Mouse (Mus musculus): ENCODE measurements around the gene Bola2. TPM values are rescaled to one million over a fixed set of nuclear protein-coding genes. Genes with fewer than 3 reads are reported as not detected.
"Not testable (repeated sequence)": the region's sequence is repeated elsewhere in the genome, so short reads cannot be mapped to it uniquely, and the experiment has no call there.

The Bola2 gene
- polyA plus RNA-seq, 1 experiment from 2014 or later = 180 TPM

GRCm38 (mm10) chr7:126710266-126710665, 15.1 kb downstream of the Bola2 start:
- no peak overlapping the region for H3K4me2 ChIP-seq
- no peak overlapping the region for H3K9ac ChIP-seq (ENCODE audit: low read length)
- ATAC-seq (ENCODE audit: low FRiP score) (no peak), DNase-seq (ENCODE audit: low spot score, missing footprints) (no peak)
- peaks cover under 1% of the 10 kb centered on the region; the same call in 1 of the 2 replicates for H3K27me3 ChIP-seq (ENCODE audit: control insufficient read depth, insufficient read depth, low read length)
- H3K4me3 ChIP-seq (ENCODE audit: low read depth, low read length) = no peak overlapping the region
- no peaks in the 10 kb centered on the region for H3K36me3 ChIP-seq (ENCODE audit: control insufficient read depth, insufficient read depth, low read length)
- 86% methylated on average over 4 of the region's 4 CpGs for WGBS
- no peaks in the 10 kb centered on the region for H3K9me3 ChIP-seq (ENCODE audit: control insufficient read depth, low read length)
- 0 out of 2 replicates have a peak, but pooled peaks cover 1% of the 10 kb centered on the region for H3K4me1 ChIP-seq (ENCODE audit: control insufficient read depth, insufficient read depth, low read length)
- no peak overlapping the region for H3K27ac ChIP-seq (ENCODE audit: low read depth, low read length)

GRCm38 (mm10) chr7:126711910-126712309, 16.7 kb downstream of the Bola2 start:
- Histone ChIP-seq H3K27ac (ENCODE audit: low read depth, low read length) (no peak overlapping the region), H3K4me3 (ENCODE audit: low read depth, low read length) (no peak overlapping the region), H3K4me2 (no peak overlapping the region), H3K9me3 (ENCODE audit: control insufficient read depth, low read length) (no peaks in the 10 kb centered on the region), H3K9ac (ENCODE audit: low read length) (no peak overlapping the region), H3K4me1 (ENCODE audit: control insufficient read depth, insufficient read depth, low read length) (no peaks in the 10 kb centered on the region), H3K36me3 (ENCODE audit: control insufficient read depth, insufficient read depth, low read length) (no peaks in the 10 kb centered on the region), H3K27me3 (ENCODE audit: control insufficient read depth, insufficient read depth, low read length) (no peaks in the 10 kb centered on the region)
- 78% methylated on average over 3 of the region's 3 CpGs for WGBS
- ATAC-seq (ENCODE audit: low FRiP score) (no peak), DNase-seq (ENCODE audit: low spot score, missing footprints) (no peak)

GRCm38 (mm10) chr7:126715679-126716078, 20.5 kb downstream of the Bola2 start:
- Histone ChIP-seq H3K36me3 (ENCODE audit: control insufficient read depth, insufficient read depth, low read length) (no peaks in the 10 kb centered on the region), H3K4me3 (ENCODE audit: low read depth, low read length) (no peak overlapping the region), H3K27me3 (ENCODE audit: control insufficient read depth, insufficient read depth, low read length) (no peaks in the 10 kb centered on the region), H3K27ac (ENCODE audit: low read depth, low read length) (no peak overlapping the region), H3K4me1 (ENCODE audit: control insufficient read depth, insufficient read depth, low read length) (no peaks in the 10 kb centered on the region), H3K4me2 (no peak overlapping the region), H3K9me3 (ENCODE audit: control insufficient read depth, low read length) (no peaks in the 10 kb centered on the region), H3K9ac (ENCODE audit: low read length) (no peak overlapping the region)
- 85% methylated on average over 4 of the region's 4 CpGs for WGBS
- ATAC-seq (ENCODE audit: low FRiP score) (no peak), DNase-seq (ENCODE audit: low spot score, missing footprints) (no peak)

- H3K27me3 ChIP-seq (ENCODE audit: control insufficient read depth, insufficient read depth, low read length) = no peaks in the 10 kb centered on the region
- no peak overlapping the region for H3K4me3 ChIP-seq (ENCODE audit: low read depth, low read length)
- DNase-seq (ENCODE audit: low spot score, missing footprints) (no peak), ATAC-seq (ENCODE audit: low FRiP score) (no peak)
- no peak overlapping the region for H3K4me2 ChIP-seq
- no peak overlapping the region for H3K9ac ChIP-seq (ENCODE audit: low read length)
- no peaks in the 10 kb centered on the region for H3K36me3 ChIP-seq (ENCODE audit: control insufficient read depth, insufficient read depth, low read length)
- no peaks in the 10 kb centered on the region for H3K9me3 ChIP-seq (ENCODE audit: control insufficient read depth, low read length)
- H3K4me1 ChIP-seq (ENCODE audit: control insufficient read depth, insufficient read depth, low read length) = no peaks in the 10 kb centered on the region
- 88% methylated on average over 3 of the region's 3 CpGs for WGBS
- H3K27ac ChIP-seq (ENCODE audit: low read depth, low read length) = no peak overlapping the region
These were observed 22.4 kb downstream of the Bola2 start for GRCm38 (mm10) chr7:126717566-126717965.

GRCm38 (mm10) chr7:126718787-126719337, 23.7 kb downstream of the Bola2 start:
- no peaks in the 10 kb centered on the region for H3K36me3 ChIP-seq (ENCODE audit: control insufficient read depth, insufficient read depth, low read length)
- DNase-seq (ENCODE audit: low spot score, missing footprints) = no peak

GRCm38 (mm10) chr7:126721635-126722034, 26.4 kb downstream of the Bola2 start:
- DNase-seq (ENCODE audit: low spot score, missing footprints) = no peak
- Histone ChIP-seq H3K4me2 (no peak overlapping the region), H3K36me3 (ENCODE audit: control insufficient read depth, insufficient read depth, low read length) (no peaks in the 10 kb centered on the region), H3K27ac (ENCODE audit: low read depth, low read length) (no peak overlapping the region), H3K9ac (ENCODE audit: low read length) (no peak overlapping the region), H3K9me3 (ENCODE audit: control insufficient read depth, low read length) (no peaks in the 10 kb centered on the region), H3K27me3 (ENCODE audit: control insufficient read depth, insufficient read depth, low read length) (no peaks in the 10 kb centered on the region), H3K4me1 (ENCODE audit: control insufficient read depth, insufficient read depth, low read length) (no peaks in the 10 kb centered on the region), H3K4me3 (ENCODE audit: low read depth, low read length) (no peak overlapping the region)
- no peak for ATAC-seq (ENCODE audit: low FRiP score)
- WGBS = 92% methylated on average over 13 of the region's 13 CpGs

More at GRCm38 (mm10) chr7:126718787-126719337, 23.7 kb downstream of the Bola2 start:
- Histone ChIP-seq H3K4me1 (ENCODE audit: control insufficient read depth, insufficient read depth, low read length) (no peaks in the 10 kb centered on the region), H3K9ac (ENCODE audit: low read length) (no peak overlapping the region), H3K4me3 (ENCODE audit: low read depth, low read length) (no peak overlapping the region), H3K9me3 (ENCODE audit: control insufficient read depth, low read length) (no peaks in the 10 kb centered on the region), H3K27me3 (ENCODE audit: control insufficient read depth, insufficient read depth, low read length) (no peaks in the 10 kb centered on the region), H3K4me2 (no peak overlapping the region), H3K27ac (ENCODE audit: low read depth, low read length) (no peak overlapping the region)
- no peak for ATAC-seq (ENCODE audit: low FRiP score)
- WGBS = 94% methylated on average over 5 of the region's 5 CpGs

- ATAC-seq (ENCODE audit: low FRiP score) = no peak
- no peak overlapping the region for H3K4me2 ChIP-seq
- DNase-seq (ENCODE audit: low spot score, missing footprints) = no peak
- no peak overlapping the region for H3K4me3 ChIP-seq (ENCODE audit: low read depth, low read length)
- H3K27me3 ChIP-seq (ENCODE audit: control insufficient read depth, insufficient read depth, low read length) = no peaks in the 10 kb centered on the region
- whole genome bisulfite sequencing = 79% methylated on average over 3 of the region's 3 CpGs
- H3K27ac ChIP-seq (ENCODE audit: low read depth, low read length) = no peak overlapping the region
- H3K9me3 ChIP-seq (ENCODE audit: control insufficient read depth, low read length) = no peaks in the 10 kb centered on the region
- H3K9ac ChIP-seq (ENCODE audit: low read length) = no peak overlapping the region
- no peaks in the 10 kb centered on the region for H3K4me1 ChIP-seq (ENCODE audit: control insufficient read depth, insufficient read depth, low read length)
- no peaks in the 10 kb centered on the region for H3K36me3 ChIP-seq (ENCODE audit: control insufficient read depth, insufficient read depth, low read length)
These were observed 29.9 kb downstream of the Bola2 start for GRCm38 (mm10) chr7:126725077-126725476.

- Histone ChIP-seq H3K9me3 (ENCODE audit: control insufficient read depth, low read length) (no peaks in the 10 kb centered on the region), H3K4me3 (ENCODE audit: low read depth, low read length) (no peak overlapping the region), H3K4me2 (no peak overlapping the region), H3K4me1 (ENCODE audit: control insufficient read depth, insufficient read depth, low read length) (no peaks in the 10 kb centered on the region), H3K36me3 (ENCODE audit: control insufficient read depth, insufficient read depth, low read length) (no peaks in the 10 kb centered on the region), H3K27ac (ENCODE audit: low read depth, low read length) (no peak overlapping the region), H3K27me3 (ENCODE audit: control insufficient read depth, insufficient read depth, low read length) (no peaks in the 10 kb centered on the region), H3K9ac (ENCODE audit: low read length) (no peak overlapping the region)
- no peak for DNase-seq (ENCODE audit: low spot score, missing footprints)
- WGBS = 86% methylated on average over 5 of the region's 5 CpGs
- no peak for ATAC-seq (ENCODE audit: low FRiP score)
These were observed 30.5 kb downstream of the Bola2 start for GRCm38 (mm10) chr7:126725667-126726066.

GRCm38 (mm10) chr7:126730256-126730789, 35.1 kb downstream of the Bola2 start:
- not testable (repeated sequence) for DNase-seq (ENCODE audit: low spot score, missing footprints); H3K4me3 ChIP-seq (ENCODE audit: low read depth, low read length); H3K4me2 ChIP-seq; H3K36me3 ChIP-seq (ENCODE audit: control insufficient read depth, insufficient read depth, low read length); H3K9ac ChIP-seq (ENCODE audit: low read length); H3K27me3 ChIP-seq (ENCODE audit: control insufficient read depth, insufficient read depth, low read length); ATAC-seq (ENCODE audit: low FRiP score); H3K9me3 ChIP-seq (ENCODE audit: control insufficient read depth, low read length); H3K4me1 ChIP-seq (ENCODE audit: control insufficient read depth, insufficient read depth, low read length); H3K27ac ChIP-seq (ENCODE audit: low read depth, low read length)
- WGBS = 83% methylated on average over 4 of the region's 4 CpGs
